Mouse (Mus musculus) cerebellum, adult 2 months (tissue): Measurements from ENCODE around the gene Mpp6.

Experiments
- CTCF ChIP-seq: fragments of 200-500 bp; IDR thresholded peaks from 2 replicates; pipeline ENCODE4 v1.5.1; 2011; ENCODE audit warnings: low read depth, mild to moderate bottlenecking, control low read depth, low read length, moderate library complexity, borderline replicate concordance; ENCODE audit not compliant: insufficient read depth
- POLR2A ChIP-seq: fragments of 200-500 bp; IDR thresholded peaks from 2 replicates; pipeline ENCODE4 v1.6.1; 2011; ENCODE audit warnings: low read length, control low read depth, borderline replicate concordance; ENCODE audit not compliant: insufficient read depth

DNA sequence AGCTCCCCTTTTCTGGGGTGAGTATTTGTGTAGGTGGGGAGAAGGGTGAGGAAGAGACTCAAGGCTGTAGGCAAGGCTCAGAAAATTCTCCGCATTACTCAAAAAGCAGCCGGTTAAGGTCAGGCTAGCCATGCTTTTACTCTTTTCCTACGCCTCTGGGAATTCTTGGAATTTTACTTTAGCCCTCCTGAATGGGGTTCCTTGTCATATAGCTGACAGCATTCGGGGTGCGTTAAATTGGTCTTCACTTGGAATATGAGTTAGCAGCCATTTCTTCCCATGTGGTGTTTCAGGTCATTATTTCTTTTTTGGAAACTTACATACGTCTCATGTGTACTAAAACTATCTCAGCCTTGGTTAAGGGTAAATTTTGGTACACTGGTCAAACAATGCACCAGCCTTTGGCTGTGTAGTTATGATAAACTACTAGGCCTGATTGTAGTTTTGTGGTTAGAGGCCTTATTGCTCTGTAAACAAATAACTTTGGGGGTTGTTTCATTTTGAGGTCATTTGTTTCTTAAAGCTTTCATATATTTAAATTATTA, 1.1 kb downstream of the Mpp6 start:
- TF ChIP-seq CTCF, result no peak
- TF ChIP-seq POLR2A, result no peak
